Mouse (Mus musculus): Measurements from ENCODE around the gene H2al1a. TPM values are rescaled to one million over a fixed set of nuclear protein-coding genes. Genes with fewer than 3 reads are reported as not detected.

H2al1a gene
- not detected for polyA plus RNA-seq (2014; fragmentation: Illumina TruSeq; extraction: RNeasy Lipid Tissue Mini Kit (QIAGEN cat#74804); ENCODE audit: low read depth, low replicate concordance)

GRCm38 (mm10) chrX:11298957-11299356 is at the start of gene H2al1a:
TSS of gene H2al1a (plus strand) at chrX:11299257.

GRCm38 (mm10) chrX:11302132-11302531 is 3.1 kb downstream of the H2al1a start, which contains the start of gene H2al1b:
TSS of gene H2al1b (plus strand) at chrX:11302432.

GRCm38 (mm10) chrX:11305355-11305754 is 6.3 kb downstream of the H2al1a start, which contains the start of gene H2al1c:
TSS of gene H2al1c (plus strand) at chrX:11305655.

GRCm38 (mm10) chrX:11308524-11308923 is 9.5 kb downstream of the H2al1a start, which contains the start of gene H2al1d:
TSS of gene H2al1d (plus strand) at chrX:11308824.

GRCm38 (mm10) chrX:11311634-11312033 is 12.6 kb downstream of the H2al1a start, which contains the start of gene H2al1e:
TSS of gene H2al1e (plus strand) at chrX:11311934.

GRCm38 (mm10) chrX:11314858-11315257 is 15.8 kb downstream of the H2al1a start, which contains the start of gene H2al1f:
TSS of gene H2al1f (plus strand) at chrX:11315158.

GRCm38 (mm10) chrX:11317956-11318355 is 18.9 kb downstream of the H2al1a start, which contains the start of gene H2al1g:
TSS of gene H2al1g (plus strand) at chrX:11318256.

GRCm38 (mm10) chrX:11321192-11321591 is 22.1 kb downstream of the H2al1a start, which contains the start of gene H2al1h:
TSS of gene H2al1h (plus strand) at chrX:11321492.

GRCm38 (mm10) chrX:11324359-11324758 is 25.3 kb downstream of the H2al1a start, which contains the start of gene H2al1i:
TSS of gene H2al1i (plus strand) at chrX:11324659.

GRCm38 (mm10) chrX:11327522-11327921 is 28.5 kb downstream of the H2al1a start, which contains the start of gene H2al1j:
TSS of gene H2al1j (plus strand) at chrX:11327822.

Other genes with a start within 250 kb of the H2al1a start
- gene H2al1b, start 3.2 kb downstream of the H2al1a start, polyA plus RNA-seq (2014; fragmentation: Illumina TruSeq; extraction: RNeasy Lipid Tissue Mini Kit (QIAGEN cat#74804); ENCODE audit: low read depth, low replicate concordance), result not detected
- not detected for gene H2al1c, start 6.4 kb downstream of the H2al1a start, polyA plus RNA-seq (2014; fragmentation: Illumina TruSeq; extraction: RNeasy Lipid Tissue Mini Kit (QIAGEN cat#74804); ENCODE audit: low read depth, low replicate concordance)
- gene H2al1d, start 9.6 kb downstream of the H2al1a start, polyA plus RNA-seq (2014; fragmentation: Illumina TruSeq; extraction: RNeasy Lipid Tissue Mini Kit (QIAGEN cat#74804); ENCODE audit: low read depth, low replicate concordance), result not detected
- gene H2al1e, start 12.7 kb downstream of the H2al1a start, polyA plus RNA-seq (2014; fragmentation: Illumina TruSeq; extraction: RNeasy Lipid Tissue Mini Kit (QIAGEN cat#74804); ENCODE audit: low read depth, low replicate concordance), result not detected
- not detected for gene H2al1f, start 15.9 kb downstream of the H2al1a start, polyA plus RNA-seq (2014; fragmentation: Illumina TruSeq; extraction: RNeasy Lipid Tissue Mini Kit (QIAGEN cat#74804); ENCODE audit: low read depth, low replicate concordance)
- gene H2al1g, start 19.0 kb downstream of the H2al1a start, polyA plus RNA-seq (2014; fragmentation: Illumina TruSeq; extraction: RNeasy Lipid Tissue Mini Kit (QIAGEN cat#74804); ENCODE audit: low read depth, low replicate concordance), result not detected
- not detected for gene H2al1h, start 22.2 kb downstream of the H2al1a start, polyA plus RNA-seq (2014; fragmentation: Illumina TruSeq; extraction: RNeasy Lipid Tissue Mini Kit (QIAGEN cat#74804); ENCODE audit: low read depth, low replicate concordance)
- gene H2al1i, start 25.4 kb downstream of the H2al1a start, polyA plus RNA-seq (2014; fragmentation: Illumina TruSeq; extraction: RNeasy Lipid Tissue Mini Kit (QIAGEN cat#74804); ENCODE audit: low read depth, low replicate concordance), result not detected
- not detected for gene H2al1j, start 28.6 kb downstream of the H2al1a start, polyA plus RNA-seq (2014; fragmentation: Illumina TruSeq; extraction: RNeasy Lipid Tissue Mini Kit (QIAGEN cat#74804); ENCODE audit: low read depth, low replicate concordance)

All from kidney, adult 10 weeks (tissue).